ENCODE assay signal across 9 mouse cellular contexts in genomic region chrX:61653077-61653476, GRCm38 (mm10). TPM values are rescaled to one million over a fixed set of nuclear protein-coding genes. Genes with fewer than 3 reads are reported as not detected.
DNase-seq lines count a peak whose midpoint lies in the region; ATAC-seq and TF ChIP-seq lines count a peak whose summit lies in the region.
"Had no signal": no experiment of that assay in that cellular context is flagged by ENCODE, and none has a peak within 500 bp of the region (broad histone marks: within the 10 kb centered on the region; RNA-seq: fewer than 3 reads in every experiment).

No protein-coding gene starts in this region.

- H3K27me3 ChIP-seq in kidney, embryonic 16.5 days (ENCODE audit: insufficient read depth, low read length): no peaks in the 10 kb centered on the region
- no peaks in the 10 kb centered on the region for H3K27me3 ChIP-seq in ES-Bruce4 (ENCODE audit: control insufficient read depth, insufficient read depth, low read length, poor library complexity, severe bottlenecking)
- H3K27me3 ChIP-seq in stomach, postnatal 0 days (ENCODE audit: control insufficient read depth, insufficient read depth, low read length): no peaks in the 10 kb centered on the region

- no peak for TF ChIP-seq EP300 in ES-Bruce4 (IDR thresholded peaks at IDR 0.05; ENCODE audit: insufficient read depth, low read depth, low read length)
- no peak for TF ChIP-seq EP300 in stomach, postnatal 0 days (optimal IDR thresholded peaks at IDR 0.05)

- no peak for ATAC-seq in kidney, embryonic 16.5 days (ENCODE audit: low FRiP score, low TSS enrichment)
- peak; percentile 92 for ATAC-seq in frontal cortex, adult (ENCODE audit: low TSS enrichment)
- no peak for ATAC-seq in stomach, postnatal 0 days (ENCODE audit: low FRiP score, low TSS enrichment)

- no peak for TF ChIP-seq POLR2A in ES-Bruce4 (IDR thresholded peaks at IDR 0.05; ENCODE audit: insufficient read depth, low read length)

- H3K9me3 ChIP-seq in kidney, embryonic 16.5 days (ENCODE audit: low read length): no peaks in the 10 kb centered on the region
- H3K9me3 ChIP-seq in ES-Bruce4 (replicated peaks; ENCODE audit: control insufficient read depth, insufficient read depth, low read length, poor library complexity, severe bottlenecking): no peaks in the 10 kb centered on the region
- no peaks in the 10 kb centered on the region for H3K9me3 ChIP-seq in stomach, postnatal 0 days (ENCODE audit: control insufficient read depth, low read length)

- H3K9ac ChIP-seq in kidney, embryonic 16.5 days (replicated peaks; ENCODE audit: low read length): no peak overlapping the region
- H3K9ac ChIP-seq in ES-Bruce4 (ENCODE audit: low read depth, poor library complexity, severe bottlenecking): no peak overlapping the region
- no peak overlapping the region for H3K9ac ChIP-seq in stomach, postnatal 0 days (ENCODE audit: low read length)

- H3K4me2 ChIP-seq in kidney, embryonic 16.5 days (replicated peaks; ENCODE audit: low read depth, low read length): no peak overlapping the region
- H3K4me2 ChIP-seq in stomach, postnatal 0 days (replicated peaks; ENCODE audit: low read depth): no peak overlapping the region

- no peaks in the 10 kb centered on the region for H3K36me3 ChIP-seq in kidney, embryonic 16.5 days (ENCODE audit: insufficient read depth, low read length)
- no peaks in the 10 kb centered on the region for H3K36me3 ChIP-seq in ES-Bruce4 (ENCODE audit: control insufficient read depth, insufficient read depth, low read length, poor library complexity, severe bottlenecking)
- H3K36me3 ChIP-seq in stomach, postnatal 0 days (ENCODE audit: control insufficient read depth, insufficient read depth, low read length): no peaks in the 10 kb centered on the region

- H3K4me3 ChIP-seq in kidney, embryonic 16.5 days (ENCODE audit: low read length): no peak overlapping the region
- no peak overlapping the region for H3K4me3 ChIP-seq in ES-Bruce4 (ENCODE audit: low read depth, low read length)
- H3K4me3 ChIP-seq in stomach, postnatal 0 days (ENCODE audit: low read depth, low read length): no peak overlapping the region

- H3K27ac ChIP-seq in kidney, embryonic 16.5 days (ENCODE audit: low read length): no peak overlapping the region
- no peak overlapping the region for H3K27ac ChIP-seq in ES-Bruce4 (ENCODE audit: insufficient read depth, low read length)
- H3K27ac ChIP-seq in stomach, postnatal 0 days (replicated peaks): no peak overlapping the region

- TF ChIP-seq CTCF in ES-Bruce4 (IDR thresholded peaks at IDR 0.05; ENCODE audit: low read depth, low read length): peak; percentile 14
- peak; percentile 72 for TF ChIP-seq CTCF in stomach, postnatal 0 days (IDR thresholded peaks at IDR 0.05; ENCODE audit: low read depth)

- 45% methylated on average over 3 of the region's 3 CpGs for WGBS in kidney, embryonic 16.5 days
- 38% methylated on average over 3 of the region's 3 CpGs for WGBS in stomach, postnatal 0 days

- H3K4me1 ChIP-seq in kidney, embryonic 16.5 days (ENCODE audit: insufficient read depth, low read length): no peaks in the 10 kb centered on the region
- no peaks in the 10 kb centered on the region for H3K4me1 ChIP-seq in ES-Bruce4 (ENCODE audit: control insufficient read depth, insufficient read depth, low read length)
- no peaks in the 10 kb centered on the region for H3K4me1 ChIP-seq in stomach, postnatal 0 days (replicated peaks; ENCODE audit: control insufficient read depth, insufficient read depth)

- peak; percentile 3 for DNase-seq in kidney, postnatal 10 days
- DNase-seq in adrenal gland, postnatal 36 days: peak; percentile 0 to 1
- peak; percentile 12 for DNase-seq in stomach, postnatal 0 days (ENCODE audit: low spot score)
- no peak for DNase-seq in gastrocnemius, postnatal 4 days (ENCODE audit: low spot score in 2 of 2)
- DNase-seq in heart, adult 9 months (ENCODE audit: low spot score in 2 of 2): no peak

RNA-seq across cellular contexts. Expression of gene Ldoc1, which starts 56.2 kb away (rescaled TPM):
- 1.4 and 1.6 TPM in 2 replicates for polyA plus RNA-seq in kidney, embryonic 16.5 days (2015; fragmentation: Nextera tagmentation; extraction: Ambion mirVana)
- polyA plus RNA-seq in ES-Bruce4 (2011; ENCODE audit: insufficient read depth, insufficient read length, low read depth, missing spikeins): 1.8 and 2.1 TPM in 2 replicates
- 1 to 10 TPM in 1 of 2 experiments, under 1 TPM in 1; 0.76 to 1.3 TPM for total RNA-seq in adrenal gland, postnatal 36 days (2021)
- 0.35 and 0.58 TPM in 2 replicates for polyA plus RNA-seq in stomach, postnatal 0 days (2015; fragmentation: Nextera tagmentation; extraction: Ambion mirVana)
- total RNA-seq in gastrocnemius, postnatal 4 days (2021): not detected
- total RNA-seq: common myeloid progenitor, adult 5-6 weeks had no signal

Comparison
In these comparisons a context has a peak if more than half of its experiments do, and no peak if none do; other contexts are left out.
1. DNase-seq: peak in kidney, postnatal 10 days (single experiment), adrenal gland, postnatal 36 days (2 of 2) and stomach, postnatal 0 days (single experiment); none in gastrocnemius, postnatal 4 days (0 of 2) and heart, adult 9 months (0 of 2).